Mouse (Mus musculus) spleen, adult 18-20 months (tissue): Measurements from ENCODE around the gene Krtcap2.

ENCODE experiments used
- DNase-seq, 2 experiments: peaks; one replicate each; pipeline ENCODE4 v3.0.0; 2022; ENCODE audit warnings: mixed read lengths in 2 of 2

Gene Krtcap2

DNA sequence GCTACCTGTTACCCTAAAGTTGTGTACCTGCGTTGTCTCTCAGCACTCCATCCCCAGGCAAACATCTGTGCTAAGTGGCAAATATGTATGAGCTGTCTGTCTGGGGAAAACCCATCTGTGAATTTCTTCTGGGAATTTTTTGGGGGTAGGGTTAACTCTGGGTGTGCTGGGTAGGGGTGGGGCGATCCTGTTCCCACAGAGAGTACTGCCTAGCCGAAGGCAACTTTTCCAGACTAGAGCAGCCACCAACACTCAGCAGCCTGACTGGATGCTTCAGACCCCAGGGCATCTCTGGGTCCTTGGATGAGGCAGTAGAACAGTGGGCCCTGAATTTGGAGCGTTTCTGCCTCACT, 36.5 kb downstream of the Krtcap2 start:
- no peak for DNase-seq

DNA sequence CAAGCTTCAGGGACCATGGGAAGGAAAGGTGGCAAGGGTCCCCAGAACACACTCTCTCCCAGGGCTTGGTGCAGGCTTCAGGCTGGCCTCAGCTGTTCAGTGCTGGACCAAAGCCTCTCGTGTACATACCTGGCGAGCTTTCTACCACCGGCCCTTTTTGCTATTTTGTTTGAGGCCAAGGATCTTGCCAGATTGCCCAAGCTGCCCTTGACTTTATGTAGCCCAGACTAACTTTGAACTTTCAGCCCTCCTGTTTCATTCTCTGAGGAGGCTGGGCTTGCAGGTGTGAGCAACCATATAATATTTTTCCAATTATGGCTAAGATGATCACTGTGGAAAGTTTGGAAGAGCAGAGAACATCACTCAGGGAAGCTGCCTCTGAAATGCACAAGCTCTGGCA, 38.5 kb downstream of the Krtcap2 start:
- DNase-seq: no peak

DNA sequence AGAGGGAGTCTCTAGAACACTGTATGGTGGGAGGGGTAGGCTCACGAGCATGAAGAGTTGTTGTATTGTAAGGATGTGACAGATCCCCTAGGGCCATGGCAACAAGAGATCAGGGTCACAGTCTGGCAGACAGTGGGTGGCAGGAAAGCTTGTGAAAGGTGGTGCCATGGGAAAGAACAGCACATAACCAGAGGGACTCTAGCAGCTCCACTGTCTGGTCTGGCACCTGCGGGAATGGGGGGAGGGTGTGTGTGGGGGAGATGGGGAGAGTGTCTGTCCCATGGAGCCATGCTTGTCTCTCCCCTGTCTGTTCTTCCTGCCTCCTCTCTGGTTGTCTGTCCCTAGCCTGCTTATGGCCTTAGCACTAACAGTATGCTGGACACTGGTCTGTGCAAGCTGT, 39.8 kb downstream of the Krtcap2 start:
- no peak for DNase-seq

DNA sequence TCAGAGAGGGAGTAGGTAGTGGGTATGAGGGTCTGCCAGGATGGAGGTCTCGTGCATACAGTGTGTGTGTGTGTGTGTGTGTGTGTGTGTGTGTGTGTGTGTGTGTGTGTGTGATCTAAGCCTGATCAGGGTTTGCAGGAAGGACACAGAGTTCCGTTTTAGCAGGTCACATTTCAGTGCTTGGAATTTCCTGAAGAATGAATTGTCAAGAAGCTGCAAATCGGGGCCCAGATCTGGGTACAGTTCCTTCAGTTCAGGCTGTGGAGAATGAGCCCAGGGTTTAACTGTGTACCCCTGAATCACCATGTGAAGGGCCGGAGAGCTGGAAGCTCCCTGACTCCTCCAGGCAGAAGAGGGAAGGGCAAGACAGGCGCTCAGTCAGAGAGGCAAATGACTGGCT, 41.5 kb downstream of the Krtcap2 start:
- DNase-seq: no peak

DNA sequence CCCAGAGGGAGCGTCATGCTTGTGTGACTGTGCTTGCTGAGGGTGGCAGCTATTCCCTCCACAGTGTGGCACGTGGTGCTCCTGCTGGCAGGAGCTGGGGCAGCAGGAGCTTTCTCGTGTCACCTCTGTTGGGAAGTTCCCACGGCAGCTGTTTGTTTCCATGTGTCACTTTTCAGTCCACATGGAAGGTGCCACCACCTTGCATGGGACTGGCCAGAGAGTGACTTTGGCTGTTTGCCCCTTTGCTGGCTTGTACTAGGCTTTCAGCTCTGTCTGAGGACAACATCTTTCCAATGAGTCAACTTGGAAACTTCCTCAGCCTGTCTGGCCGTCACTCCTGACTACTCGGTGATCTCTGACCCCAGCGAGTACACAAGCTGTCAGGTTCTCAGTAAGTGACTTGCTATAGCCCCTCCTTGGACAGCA, 42.8 kb downstream of the Krtcap2 start:
- DNase-seq: no peak

DNA sequence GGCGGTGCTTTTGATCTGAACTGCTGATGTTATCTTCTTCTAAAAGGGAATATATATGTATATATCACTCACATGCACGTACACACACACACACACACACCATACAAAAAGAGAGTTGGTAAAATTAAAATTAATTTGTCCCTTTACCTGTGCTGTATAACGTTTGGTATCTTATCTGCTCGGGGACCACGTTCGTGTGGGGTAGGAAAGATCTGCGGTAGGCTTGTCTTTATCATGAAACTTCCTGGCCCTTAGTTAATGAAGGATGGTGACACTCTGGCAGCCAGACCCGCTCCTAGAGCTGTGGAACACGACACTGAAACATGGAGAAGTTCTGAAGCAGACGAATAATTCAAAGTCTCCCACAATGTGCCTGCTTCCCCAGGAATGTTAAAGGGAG, 46.1 kb downstream of the Krtcap2 start:
- no peak for DNase-seq

DNA sequence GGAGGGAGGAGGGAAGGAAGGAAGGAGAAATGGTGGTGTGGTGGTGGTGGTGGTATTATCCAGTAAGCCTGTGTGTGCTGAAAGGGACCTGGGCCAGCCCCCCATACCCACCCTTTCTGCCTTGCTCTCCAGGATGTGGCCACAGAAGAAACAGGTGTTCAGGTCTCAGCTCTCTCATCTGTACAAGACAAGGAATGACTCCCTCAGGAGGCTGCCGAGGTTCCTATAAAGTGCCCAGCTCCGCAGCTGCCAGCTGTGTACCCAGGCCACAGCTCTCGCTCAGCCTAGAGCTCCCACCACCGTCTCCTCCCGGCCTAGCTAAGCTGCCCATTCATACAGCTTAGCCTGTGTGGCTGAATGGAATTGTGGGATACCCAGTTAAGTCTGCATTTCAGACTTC, 46.5 kb downstream of the Krtcap2 start:
- DNase-seq: no peak

DNA sequence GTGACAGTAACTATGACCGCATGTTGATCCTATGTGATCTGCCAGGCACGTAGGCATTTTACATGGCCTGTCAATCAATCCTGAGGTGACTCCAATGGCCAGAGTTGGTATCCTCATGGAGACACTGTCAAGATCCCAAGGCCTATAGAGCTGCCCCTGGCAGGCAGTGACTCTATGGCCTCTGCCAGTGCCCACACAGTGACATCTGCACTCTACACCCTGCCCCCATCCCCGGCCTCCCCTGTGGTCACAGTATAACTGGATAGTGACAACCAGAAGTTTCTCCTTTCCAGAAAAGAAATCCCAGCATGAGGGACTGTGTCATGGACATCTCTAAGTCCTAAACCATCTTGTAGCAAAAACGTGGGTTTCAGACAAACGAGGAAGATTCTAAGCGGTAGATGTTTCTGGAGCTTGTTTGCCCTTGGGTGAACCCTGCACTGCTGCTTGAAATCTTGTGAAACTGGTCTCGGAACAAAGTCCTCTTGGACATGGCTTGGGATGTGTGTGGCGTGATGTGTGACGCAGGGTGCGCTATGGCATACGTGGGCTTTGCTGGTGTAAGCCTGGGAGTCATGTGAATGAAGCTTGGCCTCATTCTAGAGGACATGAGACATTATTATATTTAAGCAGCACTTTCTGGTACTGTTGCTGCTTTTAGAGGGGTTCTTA, 47.6 kb downstream of the Krtcap2 start:
- no peak for DNase-seq

GRCm38 (mm10) chr3:89294195-89294594, 48.4 kb downstream of the Krtcap2 start:
- DNase-seq: no peak

- no peak for DNase-seq
Observed at GRCm38 (mm10) chr3:89295685-89296230, 50.0 kb downstream of the Krtcap2 start.

- no peak for DNase-seq
Observed at GRCm38 (mm10) chr3:89296761-89297396, 51.1 kb downstream of the Krtcap2 start.

DNA sequence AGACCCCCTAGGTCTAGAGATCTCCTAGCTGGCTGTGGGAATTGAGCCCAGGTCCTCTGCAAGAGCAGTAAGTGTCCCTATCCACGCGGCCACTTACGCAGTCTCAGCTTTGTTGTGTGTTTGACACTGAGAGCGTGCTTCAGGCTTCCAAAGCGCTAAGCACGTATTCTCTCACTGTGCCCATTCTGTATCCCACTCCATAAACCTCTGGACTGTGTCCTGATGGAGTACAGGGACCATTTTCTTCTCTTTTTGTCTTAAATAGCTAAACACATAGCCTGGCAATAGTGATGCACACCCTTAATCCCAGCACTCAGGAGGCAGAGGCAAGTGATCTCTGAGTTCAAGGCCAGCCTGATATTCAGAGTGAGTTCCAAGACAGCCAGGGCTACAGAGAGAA, 53.1 kb downstream of the Krtcap2 start:
- DNase-seq: no peak

- no peak for DNase-seq
Observed at GRCm38 (mm10) chr3:89299499-89299898, 53.7 kb downstream of the Krtcap2 start.
